Mouse (Mus musculus): Measurements from ENCODE around the gene Prkaca.
A peak's percentile ranks its signal among the peaks of the same experiment; 100 is the strongest.
"Not testable (repeated sequence)": the region's sequence is repeated elsewhere in the genome, so short reads cannot be mapped to it uniquely, and the experiment has no call there.

The Prkaca gene

DNA sequence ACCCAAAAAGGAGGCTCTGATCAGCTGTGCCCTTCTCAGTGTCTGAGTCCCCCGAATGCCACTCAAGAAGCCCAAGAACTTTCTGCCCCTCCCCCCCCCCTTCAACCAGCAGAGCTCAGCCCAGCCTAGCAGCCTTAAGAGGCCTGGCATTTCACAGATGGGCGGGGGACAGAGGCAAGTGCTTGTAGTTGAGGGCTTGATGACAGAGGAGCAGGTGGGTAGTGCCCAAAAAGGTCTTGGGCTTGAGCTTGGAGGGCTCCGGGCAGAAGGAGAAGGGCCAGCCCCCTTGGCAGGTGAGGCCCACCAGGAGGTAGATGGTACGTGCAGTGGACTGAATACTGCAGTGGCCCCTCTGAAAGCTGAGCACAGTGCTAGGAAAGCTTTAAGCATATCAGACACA, 1.7 kb downstream of the Prkaca start:
- DNase-seq (ENCODE audit: low spot score in 2 of 2), result no peak

DNA sequence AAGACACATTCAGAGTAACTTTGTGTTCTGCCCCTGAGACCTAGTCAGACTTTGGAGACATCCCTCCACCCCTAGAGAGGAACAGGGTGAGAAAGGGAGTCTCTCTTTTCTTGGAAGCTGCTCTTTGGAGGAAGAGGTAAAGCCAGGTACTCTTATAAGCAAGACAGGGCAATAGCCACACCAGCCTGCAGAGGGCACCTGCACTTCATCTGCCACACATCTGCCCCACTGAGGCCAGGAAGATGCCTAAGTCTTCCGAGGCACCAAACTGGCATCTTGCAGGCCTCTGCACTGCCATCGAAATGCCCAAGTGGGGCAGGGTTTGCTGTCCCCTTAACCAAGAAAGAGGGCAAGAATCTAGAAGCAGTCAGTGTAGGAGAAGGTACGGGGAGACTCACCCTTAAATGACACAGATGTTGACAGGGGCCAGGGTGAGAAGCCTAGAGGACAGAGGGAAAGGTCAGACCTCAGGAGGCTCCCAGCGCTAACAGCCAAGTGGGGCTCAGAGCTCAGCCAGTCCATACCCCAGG, 3.4 kb downstream of the Prkaca start:
- DNase-seq (ENCODE audit: low spot score in 2 of 2), result no peak

DNA sequence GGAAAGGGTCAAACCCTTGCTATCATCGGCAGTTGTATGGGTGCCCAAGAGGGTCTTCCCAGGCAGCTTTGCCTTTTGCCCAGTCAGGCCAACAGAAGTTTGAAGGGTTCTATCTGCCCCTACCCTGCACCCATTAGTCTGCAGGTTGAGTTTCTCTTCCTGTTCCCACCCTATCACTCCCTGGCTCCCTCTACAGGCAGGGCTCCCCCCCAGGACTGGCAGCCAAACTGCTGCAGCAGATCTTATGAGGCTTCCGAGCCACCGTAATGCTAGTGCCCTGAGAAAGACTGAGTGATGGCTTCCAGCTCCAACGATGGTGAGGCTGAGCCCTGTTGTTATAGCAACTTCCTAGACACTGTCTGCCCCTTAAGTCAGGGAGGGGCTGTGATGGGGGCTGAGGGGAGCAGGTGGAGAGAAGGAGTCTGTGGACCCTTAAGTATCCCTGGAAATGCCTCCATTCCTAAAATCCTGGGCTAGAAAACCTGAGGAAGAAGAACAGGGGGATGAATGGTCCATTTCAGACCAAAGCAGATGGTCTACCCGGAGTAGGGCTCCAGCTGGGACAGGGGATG, 4.1 kb downstream of the Prkaca start:
- no peak for DNase-seq (ENCODE audit: low spot score in 2 of 2)

DNA sequence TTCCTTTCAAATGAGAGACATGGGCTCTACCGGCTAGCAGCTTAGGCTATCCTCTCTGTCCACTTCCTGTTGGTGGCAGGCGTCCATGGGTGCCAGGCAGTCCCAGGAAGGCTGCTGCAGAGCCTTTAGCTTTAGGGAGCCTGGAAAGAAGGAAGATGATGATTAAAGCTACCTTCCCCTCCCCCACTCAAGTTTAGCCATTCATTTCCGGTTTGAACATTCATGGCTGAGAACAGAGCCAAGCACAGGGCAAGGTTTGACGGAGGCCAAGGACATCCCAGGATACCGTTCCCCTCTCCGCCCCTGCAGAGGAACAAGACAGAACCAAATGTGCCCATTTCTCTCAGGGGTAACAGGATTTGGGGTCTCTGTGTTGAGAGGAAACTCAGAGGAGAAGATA, 4.9 kb downstream of the Prkaca start:
- DNase-seq (ENCODE audit: low spot score in 2 of 2), result no peak

DNA sequence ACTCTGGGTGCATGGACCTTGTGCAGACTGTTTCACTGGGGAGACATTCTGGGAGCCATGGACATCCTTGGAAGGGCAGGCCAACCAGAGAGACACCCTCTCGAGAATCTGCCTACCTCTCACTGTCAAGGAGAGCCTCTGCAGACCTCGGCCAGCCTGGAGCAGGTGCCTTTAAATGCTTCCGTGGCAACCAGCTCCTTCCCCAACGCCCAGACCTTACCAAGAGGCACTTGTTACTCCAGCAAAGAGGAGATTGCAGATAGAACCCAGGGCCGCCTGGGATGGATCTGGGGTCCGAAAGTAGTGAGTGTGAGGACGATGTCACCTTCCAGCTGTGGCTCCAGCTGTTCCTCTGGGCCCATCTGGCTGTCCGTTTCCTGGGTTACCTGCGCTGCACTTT, 5.4 kb downstream of the Prkaca start:
- no peak for DNase-seq (ENCODE audit: low spot score in 2 of 2)

DNA sequence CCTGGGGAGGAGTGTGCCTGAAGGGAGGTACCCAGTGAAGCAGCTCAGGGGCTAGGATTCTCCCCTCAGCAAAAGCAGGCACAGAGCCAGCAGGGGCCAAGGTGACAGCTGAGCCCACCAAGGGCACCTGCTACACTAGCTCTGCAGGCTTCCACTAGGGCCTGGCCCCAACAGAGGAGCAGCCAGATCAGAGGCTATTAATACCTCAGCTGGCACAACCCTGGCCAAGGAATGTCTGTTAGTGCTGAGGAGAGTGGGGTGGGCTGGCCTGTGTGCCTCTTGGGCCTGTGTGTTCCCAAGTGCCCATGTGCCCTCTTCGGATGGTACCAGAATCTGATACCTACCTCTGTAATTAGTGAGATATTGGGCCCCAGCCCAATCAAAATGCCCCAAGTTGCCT, 7.5 kb downstream of the Prkaca start:
- no peak for DNase-seq (ENCODE audit: low spot score in 2 of 2)

DNA sequence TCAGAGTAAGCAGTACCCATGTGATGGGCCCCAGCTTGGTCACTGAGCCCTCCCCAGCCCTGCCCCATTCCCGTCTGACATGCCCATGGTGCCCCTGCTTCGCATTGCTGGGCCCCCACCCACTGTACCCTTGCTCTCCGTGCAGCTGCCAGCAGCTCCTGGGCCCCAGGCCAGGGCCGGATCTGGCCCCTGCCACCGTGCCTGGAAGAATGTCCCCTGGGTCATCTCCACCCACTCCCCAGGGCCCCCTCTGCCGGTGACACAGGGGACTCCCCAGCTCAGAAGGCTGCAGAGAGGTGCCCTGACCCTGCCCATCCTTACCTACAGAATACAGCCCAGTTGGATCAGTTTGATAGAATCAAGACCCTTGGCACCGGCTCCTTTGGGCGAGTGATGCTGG, 8.1 kb downstream of the Prkaca start:
- DNase-seq (ENCODE audit: low spot score in 2 of 2), result no peak

DNA sequence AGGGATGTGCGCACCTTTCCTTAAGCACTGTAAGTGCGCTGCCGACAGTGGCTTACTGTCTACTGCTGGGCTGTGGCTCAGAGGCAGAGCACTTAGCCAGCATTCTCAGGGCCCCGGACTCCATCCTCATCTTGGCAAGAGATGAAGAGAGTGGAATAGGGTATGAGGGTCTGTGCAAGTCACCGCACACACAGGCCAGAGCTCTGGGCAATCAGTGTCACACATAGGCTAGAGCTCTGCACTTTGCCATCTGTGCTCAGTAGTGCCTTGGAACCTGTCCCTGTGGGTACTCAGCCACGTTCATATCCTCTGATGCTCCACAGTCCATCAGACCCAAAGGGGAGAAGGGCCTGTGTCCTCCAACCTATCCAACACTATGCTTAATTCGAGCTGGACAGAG, 8.7 kb downstream of the Prkaca start:
- no peak for DNase-seq (ENCODE audit: low spot score in 2 of 2)

DNA sequence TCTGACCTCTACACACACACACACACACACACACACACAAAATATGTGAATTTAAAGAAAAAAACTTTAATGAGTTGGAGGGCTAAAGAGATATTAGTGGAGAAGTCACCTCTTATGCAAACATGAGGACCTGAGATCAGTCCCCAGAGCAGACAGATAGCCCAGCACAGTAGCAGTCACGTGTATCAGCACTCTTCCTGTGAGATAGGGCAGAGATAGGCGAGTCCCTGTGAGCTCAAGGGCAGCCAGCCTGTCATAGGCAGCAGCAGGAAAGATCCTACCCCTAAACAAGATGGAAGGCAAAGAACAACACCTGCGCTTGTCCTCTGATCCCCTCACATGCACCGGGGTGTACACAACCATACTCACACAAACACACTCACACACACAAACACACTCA, 9.7 kb downstream of the Prkaca start:
- DNase-seq (ENCODE audit: low spot score in 2 of 2), result no peak

DNA sequence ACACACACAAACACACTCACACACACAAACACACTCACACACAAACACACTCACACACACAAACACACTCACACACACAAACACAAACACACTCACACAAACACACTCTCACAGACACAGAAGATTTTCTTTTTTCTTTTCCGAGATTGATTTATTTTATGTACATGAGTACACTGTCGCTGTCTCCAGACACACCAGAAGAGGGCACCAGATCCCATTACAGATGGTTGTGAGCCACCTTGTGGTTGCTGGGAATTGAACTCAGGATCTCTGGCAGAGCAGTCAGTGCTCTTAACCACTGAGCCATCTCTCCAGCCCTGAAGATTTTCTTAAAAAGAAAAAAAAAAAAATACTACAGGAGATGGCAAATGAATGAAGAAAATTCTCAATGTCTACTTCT, 10.4 kb downstream of the Prkaca start:
- DNase-seq (ENCODE audit: low spot score in 2 of 2), result not testable (repeated sequence)

DNA sequence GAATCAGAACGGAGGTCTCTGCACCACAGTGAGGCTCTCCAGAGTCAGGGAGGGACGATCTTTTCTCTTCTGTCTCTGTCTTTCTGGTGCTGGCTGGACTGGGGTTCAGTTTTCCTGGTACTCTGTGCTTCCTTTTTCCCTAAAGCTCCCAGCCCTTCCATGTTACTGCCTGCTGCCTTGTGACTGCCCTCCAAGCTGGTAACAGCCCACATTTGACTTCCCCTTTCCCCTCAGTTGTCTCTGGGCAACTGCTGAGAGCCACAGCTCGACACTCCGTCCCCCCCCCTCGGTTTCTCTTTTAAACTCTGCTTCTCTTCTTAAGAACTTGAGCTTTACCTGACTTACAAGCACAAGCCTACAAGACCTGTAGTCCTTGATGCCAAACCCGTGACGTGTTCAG, 16.4 kb downstream of the Prkaca start:
- no peak for DNase-seq (ENCODE audit: low spot score in 2 of 2)

DNA sequence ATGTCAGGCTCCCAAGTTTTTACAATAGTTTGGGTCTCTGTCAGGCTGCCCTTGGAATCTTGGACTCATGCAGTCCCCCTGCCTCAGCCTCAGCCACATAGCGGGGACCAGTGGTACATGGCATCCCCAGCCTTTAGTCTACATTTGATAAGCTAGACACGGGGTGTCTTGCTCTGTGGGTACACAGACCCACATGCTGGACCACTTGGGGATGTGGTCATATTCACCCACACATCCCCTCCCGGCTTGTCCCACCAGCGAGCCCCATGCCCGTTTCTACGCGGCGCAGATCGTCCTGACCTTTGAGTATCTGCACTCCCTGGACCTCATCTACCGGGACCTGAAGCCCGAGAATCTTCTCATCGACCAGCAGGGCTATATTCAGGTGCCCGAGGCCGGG, 17.4 kb downstream of the Prkaca start:
- no peak for DNase-seq (ENCODE audit: low spot score in 2 of 2)

DNA sequence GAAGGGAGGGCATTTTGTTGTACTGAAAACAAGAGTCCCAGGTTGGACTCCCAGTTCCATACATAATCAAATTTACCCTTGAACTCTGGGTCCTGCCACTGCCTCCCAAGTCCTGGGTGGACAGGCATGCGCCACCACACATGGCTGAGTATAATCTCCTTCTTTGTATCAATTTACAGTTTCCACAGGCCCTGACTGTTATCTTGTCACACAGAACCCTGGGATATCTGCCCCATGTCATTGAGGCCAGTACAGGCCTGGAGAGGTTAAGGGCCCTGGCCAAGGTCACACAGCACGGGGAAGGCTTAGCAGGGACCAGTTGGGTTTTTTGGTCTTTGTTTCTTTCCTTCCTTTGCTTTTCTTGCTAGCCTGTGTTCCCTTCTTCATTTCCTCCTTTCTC, 19.7 kb downstream of the Prkaca start:
- DNase-seq (ENCODE audit: low spot score in 2 of 2), result no peak

DNA sequence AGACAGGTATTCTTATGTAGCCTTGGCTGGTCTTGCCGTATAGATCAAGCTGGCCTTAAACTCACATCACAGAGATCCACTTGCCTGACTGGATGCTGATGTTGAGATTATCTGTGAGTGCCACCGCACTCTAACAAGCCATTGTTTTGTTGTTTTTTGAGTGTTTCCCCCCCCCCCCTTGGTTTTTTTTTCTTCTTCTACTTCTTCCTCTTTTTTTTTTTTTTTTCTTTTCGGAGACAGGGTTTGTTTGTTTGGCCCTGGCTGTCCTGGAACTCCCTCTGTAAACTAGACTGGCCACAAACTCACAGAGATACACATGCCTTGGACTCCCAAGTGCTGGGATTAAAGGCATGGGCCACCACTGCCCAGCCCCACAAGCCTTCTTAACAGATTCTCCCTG, 21.2 kb downstream of the Prkaca start:
- no peak for DNase-seq (ENCODE audit: low spot score in 2 of 2)

DNA sequence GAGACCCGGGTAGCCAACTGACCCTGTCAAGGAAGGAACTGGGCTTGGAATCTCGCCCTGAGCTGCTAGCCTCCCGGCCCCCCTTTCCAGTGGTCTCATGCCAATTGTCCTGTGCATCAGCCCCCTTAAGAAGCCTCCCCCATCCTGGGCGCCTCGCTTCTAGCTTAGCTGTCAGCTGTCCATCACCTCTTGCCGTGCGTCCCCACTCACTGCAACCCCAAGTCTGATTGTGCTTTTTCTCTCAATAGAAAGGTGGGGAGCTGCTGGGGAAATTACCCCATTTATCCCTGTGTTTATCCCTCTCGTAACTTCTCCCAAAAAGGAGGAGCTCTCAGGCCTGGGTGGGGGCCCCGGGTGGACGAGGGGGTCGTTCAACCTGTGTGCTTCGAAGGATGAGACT, 23.2 kb downstream of the Prkaca start:
- DNase-seq (ENCODE audit: low spot score in 2 of 2), result no peak

DNA sequence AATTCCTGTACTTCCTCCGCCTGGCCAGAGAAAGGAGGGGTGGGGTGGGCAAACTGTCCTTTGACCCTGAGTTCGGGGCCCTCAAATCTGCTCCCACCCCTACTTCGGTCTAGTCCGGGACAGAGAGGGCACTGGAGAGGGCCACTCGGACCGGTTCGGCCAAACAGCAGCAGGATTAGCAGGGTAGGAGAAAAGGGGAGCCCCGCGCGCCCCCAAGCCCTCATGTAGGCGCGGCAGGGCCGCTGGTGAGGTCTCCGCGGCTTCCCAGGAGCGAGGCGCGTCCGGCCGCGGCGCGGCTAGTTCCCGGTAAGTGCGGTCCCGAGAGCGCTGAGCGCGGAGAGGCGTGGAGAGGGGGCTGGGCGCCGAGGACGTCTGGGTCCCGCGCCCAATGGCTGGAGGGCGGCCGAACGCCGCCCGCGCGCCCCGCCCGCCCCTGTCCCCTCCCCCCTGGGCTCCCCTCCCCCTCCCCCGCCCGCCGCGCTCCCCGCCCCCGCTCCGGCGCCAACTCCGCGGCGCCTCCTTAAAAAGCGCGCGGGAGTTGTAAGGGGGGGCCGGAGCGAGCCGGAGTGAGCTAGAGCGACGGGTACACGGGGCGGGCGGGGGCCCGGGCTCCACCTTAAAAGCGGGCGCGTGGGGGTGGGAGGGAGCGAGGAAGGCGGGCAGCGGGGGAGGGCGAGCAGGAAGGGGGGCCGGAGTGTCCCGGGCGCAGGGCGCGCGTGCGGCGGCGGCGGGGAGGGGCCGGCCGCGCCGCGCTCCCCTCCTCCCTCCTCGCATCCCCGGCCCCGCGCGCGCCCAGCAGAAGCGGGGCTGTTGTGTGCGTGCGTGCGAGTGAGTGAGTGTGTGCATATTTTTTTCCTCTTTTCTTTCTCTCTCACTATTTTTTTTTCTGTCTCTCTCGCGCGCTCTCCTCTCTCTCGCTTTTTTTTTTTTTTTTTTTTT, 24.0 kb downstream of the Prkaca start:
- DNase-seq (ENCODE audit: low spot score in 2 of 2), result peak; percentile 70

DNA sequence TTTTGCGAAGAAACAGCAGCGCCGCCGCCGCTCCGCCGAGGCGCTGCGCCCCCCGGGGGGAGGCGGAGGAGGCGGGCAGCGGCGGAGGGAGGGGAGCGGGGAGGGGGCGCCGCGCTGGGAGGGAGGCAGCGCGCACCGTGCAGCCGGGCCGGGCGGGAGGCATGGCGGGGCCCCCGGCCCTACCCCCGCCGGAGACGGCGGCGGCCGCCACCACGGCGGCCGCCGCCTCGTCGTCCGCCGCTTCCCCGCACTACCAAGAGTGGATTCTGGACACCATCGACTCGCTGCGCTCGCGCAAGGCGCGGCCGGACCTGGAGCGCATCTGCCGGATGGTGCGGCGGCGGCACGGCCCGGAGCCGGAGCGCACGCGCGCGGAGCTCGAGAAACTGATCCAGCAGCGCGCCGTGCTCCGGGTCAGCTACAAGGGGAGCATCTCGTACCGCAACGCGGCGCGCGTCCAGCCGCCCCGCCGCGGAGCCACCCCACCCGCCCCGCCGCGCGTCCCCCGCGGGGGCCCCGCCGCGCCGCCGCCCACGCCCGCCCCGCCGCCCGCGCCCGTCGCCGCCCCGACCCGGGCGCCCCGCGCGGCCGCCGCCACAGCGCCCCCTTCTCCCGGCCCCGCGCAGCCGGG, 24.8 kb downstream of the Prkaca start, which contains the start of gene Samd1:
Gene Samd1 (plus strand): TSS at position 162 of the 631 bp plus-strand sequence.
- peak; percentile 46 to 63 for DNase-seq (ENCODE audit: low spot score in 2 of 2)

DNA sequence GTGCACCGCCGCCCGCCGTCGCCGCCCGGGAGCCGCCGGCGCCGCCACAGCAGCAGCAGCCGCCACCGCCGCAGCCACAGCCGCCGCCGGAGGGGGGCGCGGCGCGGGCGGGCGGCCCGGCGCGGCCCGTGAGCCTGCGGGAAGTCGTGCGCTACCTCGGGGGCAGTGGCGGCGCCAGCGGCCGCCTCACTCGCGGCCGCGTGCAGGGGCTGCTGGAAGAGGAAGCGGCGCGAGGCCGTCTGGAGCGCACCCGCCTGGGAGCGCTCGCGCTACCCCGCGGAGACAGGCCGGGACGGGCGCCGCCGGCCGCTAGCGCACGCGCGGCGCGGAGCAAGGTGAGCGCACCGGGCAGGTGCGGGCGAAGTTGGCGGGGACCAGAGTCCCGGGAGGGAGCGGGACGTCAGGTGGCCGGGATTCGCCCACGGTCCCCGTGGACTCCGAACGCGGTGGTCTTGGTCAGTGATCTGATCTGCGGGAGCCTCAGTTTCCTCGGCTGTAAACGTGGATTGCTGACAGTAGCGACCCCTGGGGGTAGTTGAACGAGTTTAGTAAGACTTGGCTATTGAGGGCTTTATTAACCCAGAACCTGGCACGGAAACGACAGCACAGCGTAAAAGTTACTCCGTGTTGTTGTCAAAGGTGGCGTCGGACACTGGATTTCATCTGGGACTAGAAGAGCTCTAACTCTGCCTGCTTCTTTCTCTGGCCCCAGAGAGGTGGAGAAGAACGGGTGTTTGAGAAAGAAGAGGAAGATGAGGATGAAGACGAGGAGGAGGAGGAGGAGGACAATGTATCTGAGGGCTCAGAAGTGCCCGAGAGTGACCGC, 25.7 kb downstream of the Prkaca start:
- peak in 1 of 2 experiments; percentile 38 for DNase-seq (ENCODE audit: low spot score in 2 of 2)

DNA sequence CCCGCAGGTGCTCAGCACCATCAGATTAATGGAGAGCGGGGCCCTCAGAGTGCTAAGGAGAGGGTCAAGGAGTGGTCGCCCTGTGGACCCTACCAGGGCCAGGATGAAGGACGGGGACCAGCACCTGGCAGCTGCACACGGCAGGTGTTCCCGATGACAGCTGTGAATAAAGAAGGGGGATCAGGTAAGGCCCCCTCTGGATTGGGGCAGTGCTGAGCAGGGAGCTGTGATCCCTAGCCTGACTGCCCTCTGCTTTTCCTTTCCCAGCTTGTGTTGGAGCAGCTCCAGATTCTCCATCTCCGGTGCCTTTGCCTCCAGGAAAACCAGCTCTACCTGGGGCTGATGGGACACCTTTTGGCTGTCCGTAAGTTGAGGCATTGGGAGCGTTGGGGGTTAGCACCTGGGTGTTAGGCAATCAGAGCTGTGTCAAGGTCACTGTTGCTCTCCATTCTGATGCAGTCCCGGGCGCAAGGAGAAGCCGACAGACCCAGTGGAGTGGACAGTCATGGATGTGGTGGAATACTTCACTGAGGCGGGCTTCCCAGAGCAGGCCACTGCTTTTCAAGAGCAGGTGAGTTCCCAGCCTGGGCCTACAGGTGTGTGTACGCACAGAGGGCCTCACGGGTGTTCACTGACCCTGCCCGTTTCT, 26.4 kb downstream of the Prkaca start:
- DNase-seq (ENCODE audit: low spot score in 2 of 2), result no peak

DNA sequence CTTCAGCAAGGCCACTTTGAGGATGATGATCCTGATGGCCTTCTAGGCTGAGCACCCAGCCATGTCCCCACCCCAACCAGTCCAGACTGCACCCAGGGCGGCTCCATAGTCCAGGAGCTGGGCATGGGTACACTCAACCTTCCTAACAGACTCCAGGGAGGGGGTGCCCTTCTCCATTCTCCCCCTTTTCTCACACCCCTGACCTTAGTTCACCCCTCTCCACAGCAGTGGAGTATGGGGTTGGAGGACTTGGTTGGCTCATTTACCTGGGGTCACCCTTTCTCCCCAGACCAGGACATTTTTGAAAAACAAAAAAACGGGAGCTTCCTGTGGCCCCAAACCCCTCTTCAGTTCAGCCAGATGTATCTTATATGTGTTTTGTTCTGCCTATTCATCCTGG, 27.0 kb downstream of the Prkaca start:
- DNase-seq (ENCODE audit: low spot score in 2 of 2), result no peak

DNA sequence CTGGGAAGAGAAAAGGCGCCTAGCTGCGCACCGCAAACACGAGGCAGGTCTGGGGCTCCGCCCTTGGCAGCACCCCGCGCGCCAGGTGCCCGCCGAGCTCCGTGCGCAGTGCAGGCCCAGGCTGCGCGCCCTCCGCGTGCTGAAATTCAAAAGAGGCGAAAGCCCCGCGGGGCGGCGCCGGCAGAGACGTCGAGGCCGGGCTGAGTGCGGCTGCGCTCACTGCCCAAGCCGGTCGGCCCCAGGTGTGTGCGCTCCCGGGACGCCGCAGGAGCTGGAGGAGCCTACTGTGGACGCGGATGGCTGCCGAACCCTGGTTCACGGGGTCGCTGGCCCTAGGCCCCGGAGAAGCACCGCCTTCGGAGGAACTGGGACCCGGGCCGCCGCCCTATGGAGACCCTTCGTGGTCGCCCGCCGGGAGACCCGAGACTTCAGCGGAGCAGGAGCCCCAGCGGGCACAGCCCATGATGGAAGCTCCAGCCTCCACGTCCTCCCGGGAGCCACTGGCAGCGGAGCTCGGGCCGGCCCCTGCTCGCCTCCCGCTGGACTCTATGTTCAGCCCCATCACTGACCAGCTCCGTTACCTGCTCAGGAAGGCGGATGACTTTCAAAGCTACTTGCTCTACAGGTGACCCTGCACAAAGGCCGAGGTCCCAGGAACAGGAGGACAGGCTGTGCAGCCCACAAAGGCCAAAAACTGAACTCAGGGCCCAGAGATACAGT, 28.6 kb downstream of the Prkaca start, which contains the start of gene 1700067K01Rik:
Gene 1700067K01Rik (plus strand): TSS at position 222 of the 720 bp plus-strand sequence.
- no peak for DNase-seq (ENCODE audit: low spot score in 2 of 2)
